Mouse (Mus musculus): ENCODE measurements at regions not wholly inside any gene's neighbourhood (a gene's known extent, or its start where the extent isn't known, plus 50 kb on each side); places are given as distances from the start of the nearest gene placed in this dataset.

- Histone ChIP-seq H3K36me3 (ENCODE audit: control insufficient read depth, insufficient read depth, low read length) (no peaks in the 10 kb centered on the region), H3K9me3 (ENCODE audit: control insufficient read depth, low read length) (no peaks in the 10 kb centered on the region), H3K27me3 (replicated peaks; ENCODE audit: control insufficient read depth, insufficient read depth, low read length) (no peaks in the 10 kb centered on the region), H3K4me3 (ENCODE audit: low read length) (no peak overlapping the region), H3K27ac (ENCODE audit: low read length) (no peak overlapping the region), H3K4me2 (ENCODE audit: low read depth, low read length) (no peak overlapping the region), H3K4me1 (ENCODE audit: control insufficient read depth, insufficient read depth, low read length) (peaks cover 8% of the 10 kb centered on the region; the same call in 1 of the 2 replicates), H3K9ac (ENCODE audit: low read depth, low read length) (no peak overlapping the region)
- 50% methylated on average over 8 of the region's 8 CpGs for WGBS
- ATAC-seq: no peak
Measured at GRCm38 (mm10) chr12:71638246-71638645, 192.6 kb upstream of the Daam1 start.

- no peak overlapping the region for H3K4me3 ChIP-seq (ENCODE audit: low read length)
- WGBS: 41% methylated on average over 10 of the region's 10 CpGs
- no peaks in the 10 kb centered on the region for H3K27me3 ChIP-seq (replicated peaks; ENCODE audit: control insufficient read depth, insufficient read depth, low read length)
- H3K36me3 ChIP-seq (ENCODE audit: control insufficient read depth, insufficient read depth, low read length): no peaks in the 10 kb centered on the region
- H3K4me1 ChIP-seq (ENCODE audit: control insufficient read depth, insufficient read depth, low read length): peaks cover 8% of the 10 kb centered on the region; the same call in 1 of the 2 replicates
- H3K27ac ChIP-seq (ENCODE audit: low read length): peak overlapping the region; percentile 28; the same call in 1 of the 2 replicates
- peak; percentile 56 for ATAC-seq
- no peaks in the 10 kb centered on the region for H3K9me3 ChIP-seq (ENCODE audit: control insufficient read depth, low read length)
- H3K4me2 ChIP-seq (ENCODE audit: low read depth, low read length): no peak overlapping the region
- no peak overlapping the region for H3K9ac ChIP-seq (ENCODE audit: low read depth, low read length)
Measured at GRCm38 (mm10) chr12:71640058-71640501, 190.8 kb upstream of the Daam1 start.

GRCm38 (mm10) chr12:71641486-71641885 lies 189.4 kb upstream of the Daam1 start:
- 77% methylated on average over 2 of the region's 2 CpGs for WGBS
- H3K4me3 ChIP-seq (ENCODE audit: low read length): no peak overlapping the region
- no peaks in the 10 kb centered on the region for H3K9me3 ChIP-seq (ENCODE audit: control insufficient read depth, low read length)

GRCm38 (mm10) chr12:71642797-71643337 lies 188.0 kb upstream of the Daam1 start:
- H3K4me1 ChIP-seq (ENCODE audit: control insufficient read depth, insufficient read depth, low read length): peaks cover 8% of the 10 kb centered on the region; the same call in 1 of the 2 replicates
- no peaks in the 10 kb centered on the region for H3K27me3 ChIP-seq (replicated peaks; ENCODE audit: control insufficient read depth, insufficient read depth, low read length)
- H3K27ac ChIP-seq (ENCODE audit: low read length): 0 out of 2 replicates have a peak overlapping the region, but pooled peaks have one; percentile 34
- H3K4me3 ChIP-seq (ENCODE audit: low read length): no peak overlapping the region
- no peak overlapping the region for H3K9ac ChIP-seq (ENCODE audit: low read depth, low read length)
- H3K36me3 ChIP-seq (ENCODE audit: control insufficient read depth, insufficient read depth, low read length): no peaks in the 10 kb centered on the region
- H3K4me2 ChIP-seq (ENCODE audit: low read depth, low read length): no peak overlapping the region
- 58% methylated on average over 8 of the region's 8 CpGs for WGBS
- ATAC-seq: no peak
- H3K9me3 ChIP-seq (ENCODE audit: control insufficient read depth, low read length): no peaks in the 10 kb centered on the region

More at GRCm38 (mm10) chr12:71641486-71641885, 189.4 kb upstream of the Daam1 start:
- H3K27me3 ChIP-seq (replicated peaks; ENCODE audit: control insufficient read depth, insufficient read depth, low read length): no peaks in the 10 kb centered on the region
- no peaks in the 10 kb centered on the region for H3K36me3 ChIP-seq (ENCODE audit: control insufficient read depth, insufficient read depth, low read length)
- peaks cover 8% of the 10 kb centered on the region; the same call in 1 of the 2 replicates for H3K4me1 ChIP-seq (ENCODE audit: control insufficient read depth, insufficient read depth, low read length)
- H3K9ac ChIP-seq (ENCODE audit: low read depth, low read length): no peak overlapping the region
- H3K4me2 ChIP-seq (ENCODE audit: low read depth, low read length): no peak overlapping the region
- H3K27ac ChIP-seq (ENCODE audit: low read length): no peak overlapping the region
- no peak for ATAC-seq

GRCm38 (mm10) chr12:71651251-71651650 lies 179.6 kb upstream of the Daam1 start:
- Histone ChIP-seq H3K27ac (ENCODE audit: low read length) (no peak overlapping the region), H3K4me2 (ENCODE audit: low read depth, low read length) (no peak overlapping the region), H3K9ac (ENCODE audit: low read depth, low read length) (no peak overlapping the region), H3K9me3 (ENCODE audit: control insufficient read depth, low read length) (no peaks in the 10 kb centered on the region), H3K36me3 (ENCODE audit: control insufficient read depth, insufficient read depth, low read length) (no peaks in the 10 kb centered on the region), H3K4me1 (ENCODE audit: control insufficient read depth, insufficient read depth, low read length) (no peaks in the 10 kb centered on the region), H3K27me3 (replicated peaks; ENCODE audit: control insufficient read depth, insufficient read depth, low read length) (no peaks in the 10 kb centered on the region), H3K4me3 (ENCODE audit: low read length) (no peak overlapping the region)
- ATAC-seq: no peak
- WGBS: 71% methylated on average over 2 of the region's 2 CpGs

- no peak for ATAC-seq
- Histone ChIP-seq H3K9me3 (ENCODE audit: control insufficient read depth, low read length) (no peaks in the 10 kb centered on the region), H3K4me2 (ENCODE audit: low read depth, low read length) (no peak overlapping the region), H3K27ac (ENCODE audit: low read length) (no peak overlapping the region), H3K4me1 (ENCODE audit: control insufficient read depth, insufficient read depth, low read length) (no peaks in the 10 kb centered on the region; the same call in 1 of the 2 replicates), H3K4me3 (ENCODE audit: low read length) (no peak overlapping the region), H3K9ac (ENCODE audit: low read depth, low read length) (no peak overlapping the region), H3K27me3 (replicated peaks; ENCODE audit: control insufficient read depth, insufficient read depth, low read length) (no peaks in the 10 kb centered on the region), H3K36me3 (ENCODE audit: control insufficient read depth, insufficient read depth, low read length) (no peaks in the 10 kb centered on the region)
- 55% methylated on average over 10 of the region's 10 CpGs for WGBS
Measured at GRCm38 (mm10) chr12:71693346-71694038, 137.4 kb upstream of the Daam1 start.

- Histone ChIP-seq H3K27me3 (replicated peaks; ENCODE audit: control insufficient read depth, insufficient read depth, low read length) (no peaks in the 10 kb centered on the region), H3K4me1 (ENCODE audit: control insufficient read depth, insufficient read depth, low read length) (no peaks in the 10 kb centered on the region), H3K27ac (ENCODE audit: low read length) (no peak overlapping the region), H3K36me3 (ENCODE audit: control insufficient read depth, insufficient read depth, low read length) (no peaks in the 10 kb centered on the region), H3K4me2 (ENCODE audit: low read depth, low read length) (no peak overlapping the region), H3K9me3 (ENCODE audit: control insufficient read depth, low read length) (peaks cover 9% of the 10 kb centered on the region; the same call in 1 of the 2 replicates), H3K4me3 (ENCODE audit: low read length) (no peak overlapping the region), H3K9ac (ENCODE audit: low read depth, low read length) (no peak overlapping the region)
- ATAC-seq: no peak
- 76% methylated on average over 2 of the region's 2 CpGs for WGBS
Measured at GRCm38 (mm10) chr12:71701753-71702152, 129.1 kb upstream of the Daam1 start.

- Histone ChIP-seq H3K4me1 (ENCODE audit: control insufficient read depth, insufficient read depth, low read length) (no peaks in the 10 kb centered on the region), H3K4me3 (ENCODE audit: low read length) (no peak overlapping the region), H3K9me3 (ENCODE audit: control insufficient read depth, low read length) (peaks cover 9% of the 10 kb centered on the region; the same call in 1 of the 2 replicates), H3K27ac (ENCODE audit: low read length) (no peak overlapping the region), H3K9ac (ENCODE audit: low read depth, low read length) (no peak overlapping the region), H3K4me2 (ENCODE audit: low read depth, low read length) (no peak overlapping the region), H3K27me3 (replicated peaks; ENCODE audit: control insufficient read depth, insufficient read depth, low read length) (no peaks in the 10 kb centered on the region), H3K36me3 (ENCODE audit: control insufficient read depth, insufficient read depth, low read length) (no peaks in the 10 kb centered on the region)
- WGBS: 64% methylated on average over 11 of the region's 11 CpGs
- ATAC-seq: no peak
Measured at GRCm38 (mm10) chr12:71702181-71702580, 128.7 kb upstream of the Daam1 start.

- H3K9ac ChIP-seq (ENCODE audit: low read depth, low read length): no peak overlapping the region
- H3K27ac ChIP-seq (ENCODE audit: low read length): no peak overlapping the region
- H3K4me2 ChIP-seq (ENCODE audit: low read depth, low read length): no peak overlapping the region
- no peaks in the 10 kb centered on the region for H3K27me3 ChIP-seq (replicated peaks; ENCODE audit: control insufficient read depth, insufficient read depth, low read length)
- peaks cover 9% of the 10 kb centered on the region; the same call in 1 of the 2 replicates for H3K9me3 ChIP-seq (ENCODE audit: control insufficient read depth, low read length)
- ATAC-seq: no peak
- 85% methylated on average over 13 of the region's 13 CpGs for WGBS
- no peaks in the 10 kb centered on the region for H3K36me3 ChIP-seq (ENCODE audit: control insufficient read depth, insufficient read depth, low read length)
- no peaks in the 10 kb centered on the region for H3K4me1 ChIP-seq (ENCODE audit: control insufficient read depth, insufficient read depth, low read length)
- H3K4me3 ChIP-seq (ENCODE audit: low read length): no peak overlapping the region
Measured at GRCm38 (mm10) chr12:71703146-71703902, 127.6 kb upstream of the Daam1 start.

Measured in intestine, embryonic 16.5 days (tissue).